In genomic region chrX:134308275-134308634, GRCm38 (mm10) we compare ENCODE assay signal across 9 mouse cellular contexts. TPM values are rescaled to one million over a fixed set of nuclear protein-coding genes. Genes with fewer than 3 reads are reported as not detected.
DNase-seq lines count a peak whose midpoint lies in the region; ATAC-seq and TF ChIP-seq lines count a peak whose summit lies in the region.
"Had no signal": no experiment of that assay in that cellular context is flagged by ENCODE, and none has a peak within 500 bp of the region (broad histone marks: within the 10 kb centered on the region; RNA-seq: fewer than 3 reads in every experiment).

No protein-coding gene starts in this region.

- H3K79me2 ChIP-seq in macrophage (ENCODE audit: inconsistent target), result 0 out of 2 replicates have a peak, but pooled peaks cover 7% of the 10 kb centered on the region

- TF ChIP-seq POLR2A in ES-Bruce4 (IDR thresholded peaks at IDR 0.05; ENCODE audit: insufficient read depth, low read length), result no peak

- no peak for TF ChIP-seq EP300 in ES-Bruce4 (IDR thresholded peaks at IDR 0.05; ENCODE audit: insufficient read depth, low read depth, low read length)

- H3K4me2 ChIP-seq in heart, embryonic 11.5 days, result peak overlapping the region; percentile 58
- peak overlapping the region; percentile 48 for H3K4me2 ChIP-seq in forebrain, embryonic 14.5 days (ENCODE audit: low read length)

- ATAC-seq in heart, embryonic 11.5 days (replicated peaks; ENCODE audit: insufficient number of reproducible peaks, low FRiP score, low TSS enrichment), result peak; percentile 75; the same call in 1 of the 2 replicates
- ATAC-seq in forebrain, embryonic 14.5 days, result peak; percentile 66

- intact Hi-C loops in heart, postnatal 25 days (cut with DNase I), result no loop called here

- no peaks in the 10 kb centered on the region for H3K9me3 ChIP-seq in heart, embryonic 11.5 days (replicated peaks; ENCODE audit: control insufficient read depth, low read length)
- no peaks in the 10 kb centered on the region for H3K9me3 ChIP-seq in ES-Bruce4 (replicated peaks; ENCODE audit: control insufficient read depth, insufficient read depth, low read length, poor library complexity, severe bottlenecking)
- no peaks in the 10 kb centered on the region for H3K9me3 ChIP-seq in forebrain, embryonic 14.5 days (replicated peaks; ENCODE audit: control insufficient read depth, low read length)

- H3K27ac ChIP-seq in heart, embryonic 11.5 days (ENCODE audit: low read depth, low read length), result no peak overlapping the region
- no peak overlapping the region for H3K27ac ChIP-seq in ES-Bruce4 (ENCODE audit: insufficient read depth, low read length)
- no peak overlapping the region for H3K27ac ChIP-seq in forebrain, embryonic 14.5 days (ENCODE audit: low read depth, low read length)
- 0 out of 2 replicates have a peak overlapping the region, but pooled peaks have one; percentile 19 for H3K27ac ChIP-seq in macrophage

- peak overlapping the region; percentile 71; the same call in 1 of the 2 replicates for H3K9ac ChIP-seq in heart, embryonic 11.5 days (ENCODE audit: low read depth, low read length)
- H3K9ac ChIP-seq in ES-Bruce4 (ENCODE audit: low read depth, poor library complexity, severe bottlenecking), result peak overlapping the region; percentile 89
- H3K9ac ChIP-seq in forebrain, embryonic 14.5 days (ENCODE audit: low read length), result peak overlapping the region; percentile 48; the same call in 1 of the 2 replicates

- WGBS in heart, embryonic 11.5 days (ENCODE audit: insufficient replicate concordance), result 26% methylated on average over 9 of the region's 9 CpGs
- 38% methylated on average over 9 of the region's 9 CpGs for WGBS in forebrain, embryonic 14.5 days
- 26% methylated on average over 9 of the region's 9 CpGs for WGBS in macrophage (ENCODE audit: missing documents)

- H3K27me3 ChIP-seq in heart, embryonic 11.5 days (ENCODE audit: control insufficient read depth, insufficient read depth, low read length), result no peaks in the 10 kb centered on the region
- no peaks in the 10 kb centered on the region for H3K27me3 ChIP-seq in ES-Bruce4 (ENCODE audit: control insufficient read depth, insufficient read depth, low read length, poor library complexity, severe bottlenecking)
- H3K27me3 ChIP-seq in forebrain, embryonic 14.5 days (replicated peaks; ENCODE audit: control insufficient read depth, insufficient read depth, low read length), result no peaks in the 10 kb centered on the region

- no peak for TF ChIP-seq CTCF in ES-Bruce4 (IDR thresholded peaks at IDR 0.05; ENCODE audit: low read depth, low read length)

- H3K36me3 ChIP-seq in heart, embryonic 11.5 days (ENCODE audit: control insufficient read depth, insufficient read depth, low read length), result no peaks in the 10 kb centered on the region
- H3K36me3 ChIP-seq in ES-Bruce4 (ENCODE audit: control insufficient read depth, insufficient read depth, low read length, poor library complexity, severe bottlenecking), result peaks cover 5% of the 10 kb centered on the region
- H3K36me3 ChIP-seq in forebrain, embryonic 14.5 days (ENCODE audit: control insufficient read depth, insufficient read depth, low read length), result 0 out of 2 replicates have a peak, but pooled peaks cover 4% of the 10 kb centered on the region
- no peaks in the 10 kb centered on the region for H3K36me3 ChIP-seq in macrophage (ENCODE audit: inconsistent target)

- H3K4me1 ChIP-seq in heart, embryonic 11.5 days (ENCODE audit: control insufficient read depth, insufficient read depth, low read length), result no peaks in the 10 kb centered on the region
- H3K4me1 ChIP-seq in ES-Bruce4 (ENCODE audit: control insufficient read depth, insufficient read depth, low read length), result no peaks in the 10 kb centered on the region
- H3K4me1 ChIP-seq in forebrain, embryonic 14.5 days (ENCODE audit: control insufficient read depth, insufficient read depth, low read length), result no peaks in the 10 kb centered on the region

- peak overlapping the region; percentile 38 for H3K4me3 ChIP-seq in heart, embryonic 11.5 days (ENCODE audit: low read depth, low read length)
- peak overlapping the region; percentile 98 for H3K4me3 ChIP-seq in ES-Bruce4 (ENCODE audit: low read depth, low read length)
- peak overlapping the region; percentile 35 for H3K4me3 ChIP-seq in forebrain, embryonic 14.5 days (ENCODE audit: low read depth, low read length)
- peak overlapping the region; percentile 46 for H3K4me3 ChIP-seq in macrophage (ENCODE audit: inconsistent target)

- DNase-seq in heart, postnatal 25 days (ENCODE audit: low spot score), result no peak
- no peak for DNase-seq in forebrain, embryonic 14.5 days (ENCODE audit: low spot score)
- no peak for DNase-seq in adrenal gland, postnatal 4 days (ENCODE audit: low spot score in 2 of 2)
- DNase-seq in left cerebral cortex, adult 8-10 months (ENCODE audit: low spot score in 2 of 2), result no peak
- no peak for DNase-seq in right cerebral cortex, postnatal 25 days

RNA-seq across cellular contexts. Expression of gene Cenpi, which starts 0.4 kb away (rescaled TPM):
- polyA plus RNA-seq in heart, embryonic 11.5 days (2014; fragmentation: Nextera tagmentation; extraction: Ambion mirVana), result 28.6 and 28.7 TPM in 2 replicates
- under 1 TPM; 0.48 to 0.55 TPM for total RNA-seq in heart, postnatal 25 days (2021)
- 26.5 and 33.2 TPM in 2 replicates for polyA plus RNA-seq in ES-Bruce4 (2011; ENCODE audit: insufficient read depth, insufficient read length, low read depth, missing spikeins)
- 17.4 and 18.9 TPM in 2 replicates for polyA plus RNA-seq in forebrain, embryonic 14.5 days (2014; fragmentation: Nextera tagmentation; extraction: Ambion mirVana)
- total RNA-seq in macrophage (2018; cell fraction: chromatin; rRNA removed), result 10 to 100 TPM in 1 of 26 experiments, 1 to 10 TPM in 25; 1.4 to 14.7 (median 4.2) TPM
- total RNA-seq in macrophage (2018; cell fraction: cytosol; rRNA removed), result 1 to 10 TPM in 24 of 26 experiments, under 1 TPM in 2; 0.76 to 2.6 (median 1.5) TPM
- 10 to 100 TPM in 1 of 26 experiments, 1 to 10 TPM in 22, under 1 TPM in 3; 0.76 to 15.1 (median 2.2) TPM for total RNA-seq in macrophage (2018; cell fraction: nucleus; rRNA removed)
- polyA plus RNA-seq in macrophage (2018), result 0.97 to 5.5 TPM (median 4.3 TPM) in 3 replicates
- total RNA-seq in adrenal gland, postnatal 4 days (2021), result 10 to 100 TPM in 1 of 2 experiments, 1 to 10 TPM in 1; 9.2 to 10.3 TPM
- total RNA-seq in left cerebral cortex, adult 8-10 months (2022), result under 1 TPM; 0.26 to 0.55 (median 0.42) TPM

RNA-seq across cellular contexts. Expression of gene Tmem35a, which starts 13.2 kb away (rescaled TPM):
- 2.8 and 3.6 TPM in 2 replicates for polyA plus RNA-seq in heart, embryonic 11.5 days (2014; fragmentation: Nextera tagmentation; extraction: Ambion mirVana)
- total RNA-seq in heart, postnatal 25 days (2021), result 1 to 10 TPM; 6.3 to 8.1 TPM
- 0.58 TPM in 1 of 2 replicates, not detected in the other for polyA plus RNA-seq in ES-Bruce4 (2011; ENCODE audit: insufficient read depth, insufficient read length, low read depth, missing spikeins)
- 78.0 and 95.9 TPM in 2 replicates for polyA plus RNA-seq in forebrain, embryonic 14.5 days (2014; fragmentation: Nextera tagmentation; extraction: Ambion mirVana)
- under 1 TPM in 1 of 26 experiments, not detected in 25; 0.44 TPM for total RNA-seq in macrophage (2018; cell fraction: chromatin; rRNA removed)
- under 1 TPM in 1 of 26 experiments, not detected in 25; 0.12 TPM for total RNA-seq in macrophage (2018; cell fraction: cytosol; rRNA removed)
- not detected for total RNA-seq in macrophage (2018; cell fraction: nucleus; rRNA removed)
- polyA plus RNA-seq in macrophage (2018), result not detected in 3 replicates
- total RNA-seq in adrenal gland, postnatal 4 days (2021), result 100 to 1,000 TPM; 117 to 155 TPM
- total RNA-seq in left cerebral cortex, adult 8-10 months (2022), result 10 to 100 TPM; 58.2 to 64.5 (median 58.8) TPM
- total RNA-seq: neutrophil, adult 5-6 weeks had no signal

RNA-seq across cellular contexts. Expression of gene Trmt2b, which starts 31.5 kb away (rescaled TPM):
- polyA plus RNA-seq in heart, embryonic 11.5 days (2014; fragmentation: Nextera tagmentation; extraction: Ambion mirVana), result 31.4 and 33.1 TPM in 2 replicates
- 10 to 100 TPM; 43.7 to 55.0 TPM for total RNA-seq in heart, postnatal 25 days (2021)
- polyA plus RNA-seq in ES-Bruce4 (2011; ENCODE audit: insufficient read depth, insufficient read length, low read depth, missing spikeins) (7.7 and 9.7 TPM in 2 replicates), macrophage (2018) (13.8 to 16.4 TPM (median 14.4 TPM) in 3 replicates)
- polyA plus RNA-seq in forebrain, embryonic 14.5 days (2014; fragmentation: Nextera tagmentation; extraction: Ambion mirVana), result 8.7 and 9.3 TPM in 2 replicates
- total RNA-seq in macrophage (2018; cell fraction: chromatin; rRNA removed), result 10 to 100 TPM in 20 of 26 experiments, 1 to 10 TPM in 6; 2.1 to 37.9 (median 24.9) TPM
- total RNA-seq in macrophage (2018; cell fraction: cytosol; rRNA removed), result 10 to 100 TPM; 10.8 to 18.6 (median 15.2) TPM
- total RNA-seq in macrophage (2018; cell fraction: nucleus; rRNA removed), result 10 to 100 TPM in 16 of 26 experiments, 1 to 10 TPM in 10; 2.9 to 25.4 (median 16.0) TPM
- 10 to 100 TPM; 28.8 to 35.6 TPM for total RNA-seq in adrenal gland, postnatal 4 days (2021)
- total RNA-seq in left cerebral cortex, adult 8-10 months (2022), result 10 to 100 TPM in 3 of 4 experiments, 1 to 10 TPM in 1; 8.1 to 12.9 (median 11.5) TPM

Comparison
In these comparisons a context has a peak if more than half of its experiments do, and no peak if none do; other contexts are left out.
1. H3K4me3 ChIP-seq: peak in every context shown above with its lines; median percentile 98 in ES-Bruce4; 46 in macrophage; 38 in heart, embryonic 11.5 days; 35 in forebrain, embryonic 14.5 days.
2. RNA of gene Tmem35a, which starts 13.2 kb away (polyA plus RNA-seq): 78.0 to 95.9 TPM in forebrain, embryonic 14.5 days; 2.8 to 3.6 TPM in heart, embryonic 11.5 days, 0.58 TPM in ES-Bruce4 and not detected in macrophage; every median in the first group is over 10 times any median in the second.
3. Peak in every context shown above with its lines, with median percentiles within 50 percentile points of each other: H3K9ac ChIP-seq.